Mouse (Mus musculus) liver, embryonic 14.5 days (tissue): ENCODE results near the gene Cacna1c.

Experiments used
- CTCF ChIP-seq: IDR thresholded peaks from 2 replicates; pipeline ENCODE4 v1.5.1; 2016; ENCODE audit warnings: antibody characterized with exemption, low read depth, control low read depth
- EP300 ChIP-seq: IDR thresholded peaks from 2 replicates; pipeline ENCODE4 v1.6.1; 2016; ENCODE audit warnings: antibody characterized with exemption, low read depth

- TF ChIP-seq CTCF (no peak), EP300 (no peak)
Observed at GRCm38 (mm10) chr6:119027880-119028279, 168.3 kb downstream of the Cacna1c start.
